Mouse (Mus musculus) cortical plate, adult 2 months (tissue): ENCODE measurements at regions not wholly inside any gene's neighbourhood (a gene's known extent, or its start where the extent isn't known, plus 50 kb on each side); places are given as distances from the start of the nearest gene placed in this dataset.
A peak's percentile ranks its signal among the peaks of the same experiment; 100 is the strongest.

Experiments used
- H3K27ac ChIP-seq: fragments of 200-500 bp; 2 replicates; pipeline ENCODE4 v1.5.1; 2012; ENCODE audit warnings: low read length, control low read depth, inconsistent platforms; ENCODE audit not compliant: insufficient read depth
- H3K4me1 ChIP-seq: fragments of 200-500 bp; 2 replicates; pipeline ENCODE4 v1.6.1; 2011; ENCODE audit warnings: low read length; ENCODE audit not compliant: control insufficient read depth, insufficient read depth
- H3K4me3 ChIP-seq: fragments of 200-500 bp; 2 replicates; pipeline ENCODE4 v1.5.1; 2011; ENCODE audit warnings: mild to moderate bottlenecking, low read length, control low read depth; ENCODE audit not compliant: insufficient read depth
- CTCF ChIP-seq: fragments of 200-500 bp; IDR thresholded peaks from 2 replicates; pipeline ENCODE4 v1.5.1; 2011; ENCODE audit warnings: mild to moderate bottlenecking, control low read depth, low read length; ENCODE audit not compliant: insufficient read depth; ENCODE audit errors: extremely low read depth
- POLR2A ChIP-seq: fragments of 200-500 bp; IDR thresholded peaks from 2 replicates; pipeline ENCODE4 v1.6.1; 2011; ENCODE audit warnings: mild to moderate bottlenecking, low read length, control low read depth; ENCODE audit not compliant: insufficient read depth; ENCODE audit errors: extremely low read depth

- TF ChIP-seq POLR2A (no peak), CTCF (no peak)
- Histone ChIP-seq H3K4me3 (no peak overlapping the region), H3K4me1 (no peaks in the 10 kb centered on the region), H3K27ac (no peak overlapping the region)
These were observed 560.5 kb upstream of the Sall1 start for GRCm38 (mm10) chr8:89604461-89604860.

- TF ChIP-seq CTCF (no peak), POLR2A (no peak)
- Histone ChIP-seq H3K4me3 (no peak overlapping the region), H3K27ac (no peak overlapping the region), H3K4me1 (no peaks in the 10 kb centered on the region)
These were observed 552.4 kb upstream of the Sall1 start for GRCm38 (mm10) chr8:89596380-89596779.

DNA sequence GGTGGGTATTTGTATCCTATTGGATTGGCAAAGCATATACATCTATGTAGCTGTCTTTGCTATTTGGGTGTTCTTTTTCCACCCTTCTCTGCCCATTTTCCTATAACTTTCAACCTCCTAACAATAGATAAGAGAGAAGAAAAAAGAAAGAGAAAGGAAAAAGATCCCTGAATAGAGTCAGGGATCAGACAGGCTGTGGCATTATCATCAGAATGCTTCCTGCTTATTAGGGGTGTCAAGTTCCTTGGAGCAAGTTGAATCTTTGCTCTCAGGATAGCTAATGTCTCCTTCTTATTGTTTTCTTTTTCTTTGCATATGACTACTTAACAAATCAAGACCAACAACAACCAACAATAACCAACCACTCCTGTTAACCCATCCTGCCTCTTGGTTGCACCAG is 539.1 kb upstream of the Sall1 start:
- no peak overlapping the region for H3K27ac ChIP-seq
- TF ChIP-seq POLR2A (no peak), CTCF (no peak)
- H3K4me3 ChIP-seq: no peak overlapping the region
- no peaks in the 10 kb centered on the region for H3K4me1 ChIP-seq

DNA sequence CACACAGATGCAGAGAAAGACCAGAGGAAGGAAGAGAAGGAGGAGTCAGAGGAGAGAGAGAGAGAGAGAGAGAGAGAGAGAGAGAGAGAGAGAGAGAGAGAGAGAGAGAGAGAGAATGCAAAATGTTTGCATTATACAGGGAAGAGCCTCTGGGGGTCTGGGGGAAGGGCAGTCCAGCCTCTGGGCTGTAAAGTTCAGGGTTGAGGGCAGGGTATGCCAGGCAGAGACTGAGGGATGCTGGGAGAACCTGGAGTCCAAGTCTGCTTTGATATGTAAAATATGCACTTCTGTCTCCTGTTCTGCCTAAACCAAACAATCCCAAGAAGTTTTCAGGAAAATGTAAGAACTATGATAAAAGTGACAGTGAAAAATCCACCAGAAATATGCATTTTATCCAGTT is 538.6 kb upstream of the Sall1 start:
- Histone ChIP-seq H3K4me1 (no peaks in the 10 kb centered on the region), H3K27ac (no peak overlapping the region), H3K4me3 (no peak overlapping the region)
- TF ChIP-seq CTCF (no peak), POLR2A (no peak)

- H3K27ac ChIP-seq: no peak overlapping the region
- H3K4me3 ChIP-seq: no peak overlapping the region
- no peaks in the 10 kb centered on the region for H3K4me1 ChIP-seq
- no peak for TF ChIP-seq POLR2A
- peak; percentile 76 for TF ChIP-seq CTCF
These were observed 527.9 kb upstream of the Sall1 start for GRCm38 (mm10) chr8:89571816-89572215.

GRCm38 (mm10) chr8:89570639-89571325 is 526.8 kb upstream of the Sall1 start:
- TF ChIP-seq CTCF (no peak), POLR2A (no peak)
- no peak overlapping the region for H3K4me3 ChIP-seq
- H3K27ac ChIP-seq: no peak overlapping the region
- H3K4me1 ChIP-seq: no peaks in the 10 kb centered on the region

DNA sequence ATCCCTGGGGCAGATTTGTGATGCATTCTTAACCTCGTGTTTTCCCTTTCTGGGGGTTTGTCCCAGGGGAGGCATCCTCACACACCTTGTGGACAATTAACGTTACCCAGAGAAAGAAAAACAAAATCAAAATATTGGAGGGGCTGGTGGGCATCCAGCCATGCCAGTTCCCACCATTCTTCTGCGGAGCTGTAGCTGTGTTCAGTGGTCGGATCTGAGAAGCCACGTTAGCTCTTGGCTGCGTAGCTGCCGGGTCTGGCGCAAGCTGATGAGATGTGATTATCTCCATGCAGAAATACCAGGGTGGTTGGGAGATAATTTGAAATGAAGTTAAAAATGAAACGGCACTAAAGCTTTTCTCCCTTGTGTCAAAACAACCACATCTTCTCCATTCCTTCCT is 525.4 kb upstream of the Sall1 start:
- no peak overlapping the region for H3K4me3 ChIP-seq
- no peak overlapping the region for H3K27ac ChIP-seq
- H3K4me1 ChIP-seq: no peaks in the 10 kb centered on the region
- TF ChIP-seq POLR2A (no peak), CTCF (no peak)

DNA sequence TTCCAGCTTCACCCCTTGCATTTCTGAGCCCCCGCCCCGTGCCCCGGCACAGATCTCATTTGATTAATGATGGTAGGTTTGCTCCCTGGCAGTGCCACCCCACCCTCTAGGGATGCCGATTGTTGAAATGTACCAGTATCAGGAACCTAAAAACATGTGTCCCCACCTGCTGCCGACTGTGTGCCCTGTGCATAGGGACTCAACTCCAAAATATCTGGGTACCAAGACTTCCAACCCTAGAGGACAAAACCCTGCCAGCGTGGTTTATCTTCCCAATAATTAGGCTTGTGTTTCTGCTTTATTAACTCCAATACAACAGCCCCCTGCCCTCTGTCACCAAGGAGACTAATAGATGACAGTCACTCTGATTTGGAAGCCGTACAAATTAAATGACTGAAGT is 524.7 kb upstream of the Sall1 start:
- no peak overlapping the region for H3K4me3 ChIP-seq
- no peak for TF ChIP-seq CTCF

DNA sequence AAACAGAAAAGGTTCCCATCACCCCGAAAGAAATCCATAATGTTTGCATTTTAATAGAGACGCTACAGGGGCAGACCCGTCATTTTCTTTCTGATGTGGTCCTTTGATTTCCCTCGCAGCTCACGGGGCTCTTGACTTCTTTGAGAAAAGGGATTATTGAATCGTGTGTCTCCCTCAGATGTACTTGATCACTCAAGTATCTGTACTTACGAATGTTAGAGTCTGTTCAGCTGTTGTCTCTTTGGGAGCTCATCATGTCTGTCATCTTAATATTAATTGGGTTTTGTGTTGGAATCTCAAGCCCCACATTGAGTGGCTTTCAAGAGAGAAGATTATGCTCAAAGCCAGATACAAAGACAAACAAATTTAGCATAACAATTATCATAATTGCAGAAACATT is 523.0 kb upstream of the Sall1 start:
- TF ChIP-seq CTCF: no peak
- no peak for TF ChIP-seq POLR2A
- H3K27ac ChIP-seq: no peak overlapping the region
- H3K4me3 ChIP-seq: no peak overlapping the region
- no peaks in the 10 kb centered on the region for H3K4me1 ChIP-seq

More for the DNA sequence above, 524.7 kb upstream of the Sall1 start:
- no peak overlapping the region for H3K27ac ChIP-seq
- no peaks in the 10 kb centered on the region for H3K4me1 ChIP-seq

DNA sequence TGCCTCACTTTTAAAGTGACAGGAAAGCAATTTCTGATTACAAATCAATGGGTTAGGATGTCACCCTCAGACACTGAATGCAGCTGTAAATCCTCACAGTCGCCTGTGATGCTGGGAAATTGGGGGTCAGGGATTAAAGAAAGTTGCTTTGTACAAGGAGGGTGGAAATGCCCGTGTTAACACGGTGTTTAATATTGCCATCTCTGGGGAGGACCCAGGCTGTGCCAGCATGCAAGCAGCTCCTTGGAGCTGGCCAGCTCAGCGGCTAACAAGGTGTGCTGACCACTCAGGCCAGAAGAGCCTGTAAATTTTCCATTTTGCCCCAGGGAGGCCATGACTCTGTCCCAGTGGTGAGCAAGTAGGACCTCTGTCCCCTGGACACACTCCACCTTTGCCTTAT is 522.5 kb upstream of the Sall1 start:
- no peaks in the 10 kb centered on the region for H3K4me1 ChIP-seq
- no peak overlapping the region for H3K4me3 ChIP-seq
- no peak for TF ChIP-seq POLR2A
- TF ChIP-seq CTCF: no peak
- H3K27ac ChIP-seq: no peak overlapping the region
